Mouse (Mus musculus): Measurements from ENCODE around the gene Prss48.

DNA sequence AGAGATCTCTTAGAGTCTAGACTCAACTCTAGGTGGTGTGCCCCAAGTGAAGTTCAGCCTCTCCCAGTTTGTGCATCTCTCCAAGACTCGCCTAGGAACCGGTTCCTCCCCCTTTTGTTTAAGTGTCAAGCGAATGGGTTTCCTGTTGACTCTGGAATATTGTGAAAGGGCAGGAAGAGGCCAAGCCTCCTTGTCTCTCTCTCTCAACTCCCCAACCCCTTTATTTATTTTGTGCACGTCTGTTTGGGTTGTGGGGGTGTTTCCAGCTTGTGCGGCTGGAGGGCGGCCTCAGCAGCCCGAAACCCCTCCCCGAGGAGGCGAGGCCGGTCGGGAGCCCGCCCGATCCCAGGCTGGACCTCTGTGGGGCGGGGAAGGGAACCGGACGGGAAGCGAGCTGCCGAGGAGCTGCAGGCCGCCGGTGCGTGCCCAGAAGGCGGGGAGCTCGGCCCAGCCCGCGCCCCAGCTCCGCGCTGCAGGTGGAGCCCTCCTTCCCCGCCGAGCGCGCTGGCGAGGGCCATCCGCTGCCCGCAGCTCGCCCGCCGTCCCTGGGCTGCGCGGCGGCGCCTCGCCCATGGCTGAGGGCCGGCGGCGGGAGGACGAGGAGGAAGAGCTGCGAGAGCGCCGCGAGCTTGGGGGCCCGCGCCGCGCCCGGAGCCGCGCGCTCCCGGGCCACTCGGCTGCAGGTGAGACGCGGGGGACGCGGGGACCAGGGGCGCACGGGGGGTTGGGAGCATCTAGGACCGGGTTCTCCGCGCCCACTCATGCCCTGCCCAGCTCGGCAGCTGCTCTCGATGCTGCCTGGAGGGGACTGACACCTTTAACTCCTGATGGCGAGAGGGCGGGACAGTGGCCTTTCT lies 31.3 kb downstream of the Prss48 start, which contains the start of gene Sh3d19:
- TF ChIP-seq CTCF (IDR thresholded peaks at IDR 0.05; ENCODE audit: low read depth) (no peak), EP300 (IDR thresholded peaks at IDR 0.05; ENCODE audit: low read depth) (no peak)
